Comparison of ENCODE assay signal across 1 mouse cellular context in genomic region chr15:99038025-99038424, GRCm38 (mm10).
TF ChIP-seq lines count a peak whose summit lies in the region.

No protein-coding gene starts in this region.

TF ChIP-seq in myocyte, 11 proteins besides CTCF, POLR2A, EP300 and RAD21 (continued from another document):
- TF ChIP-seq TCF12 (IDR thresholded peaks at IDR 0.05; ENCODE audit: insufficient read depth, poor library complexity, severe bottlenecking), result no peak
- no peak for TF ChIP-seq USF1 (IDR thresholded peaks at IDR 0.05; ENCODE audit: low read depth)
- TF ChIP-seq TCF3 (IDR thresholded peaks at IDR 0.05; ENCODE audit: insufficient read length, low read depth), result no peak
- TF ChIP-seq MAX (IDR thresholded peaks at IDR 0.05; ENCODE audit: low read depth), result no peak
